Mouse (Mus musculus) adrenal gland, postnatal 25 days (tissue): ENCODE measurements around the gene Bcl7c. TPM values are rescaled to one million over a fixed set of nuclear protein-coding genes. Genes with fewer than 3 reads are reported as not detected.

Source experiments
- DNase-seq: peaks from one replicate; pipeline ENCODE4 v3.0.0; 2021; ENCODE audit warnings: mixed read lengths
- total RNA-seq: library from RNA; stranded (reverse); gene quantifications from 2 replicates; pipeline ENCODE4 v1.2.3, GENCODE M21; 2021

Bcl7c gene
- total RNA-seq, 1 experiment from 2014 or later: 114 TPM

- DNase-seq: no peak
Observed at GRCm38 (mm10) chr7:127685304-127686018, 23.3 kb downstream of the Bcl7c start.

- no peak for DNase-seq
Observed at GRCm38 (mm10) chr7:127681888-127682553, 26.7 kb downstream of the Bcl7c start.

- DNase-seq: no peak
Observed at GRCm38 (mm10) chr7:127680541-127680940, 28.2 kb downstream of the Bcl7c start.

- no peak for DNase-seq
Observed at GRCm38 (mm10) chr7:127678811-127679210, 29.9 kb downstream of the Bcl7c start.

- no peak for DNase-seq
Observed at GRCm38 (mm10) chr7:127677609-127678008, 31.1 kb downstream of the Bcl7c start.

GRCm38 (mm10) chr7:127677077-127677476, 31.7 kb downstream of the Bcl7c start:
- peak; percentile 65 for DNase-seq

- DNase-seq: no peak
Observed at GRCm38 (mm10) chr7:127675391-127675811, 33.3 kb downstream of the Bcl7c start.

- DNase-seq: peak; percentile 89
Observed at GRCm38 (mm10) chr7:127674977-127675376, 33.8 kb downstream of the Bcl7c start.

GRCm38 (mm10) chr7:127672776-127673175, 36.0 kb downstream of the Bcl7c start:
- DNase-seq: no peak

- no peak for DNase-seq
Observed at GRCm38 (mm10) chr7:127671880-127672774, 36.6 kb downstream of the Bcl7c start.

GRCm38 (mm10) chr7:127667171-127667570, 41.6 kb downstream of the Bcl7c start:
- no peak for DNase-seq

- DNase-seq: no peak
Observed at GRCm38 (mm10) chr7:127666679-127667078, 42.1 kb downstream of the Bcl7c start.

- DNase-seq: no peak
Observed at GRCm38 (mm10) chr7:127666066-127666654, 42.6 kb downstream of the Bcl7c start.

- DNase-seq: no peak
Observed at GRCm38 (mm10) chr7:127662926-127663325, 45.8 kb downstream of the Bcl7c start.

GRCm38 (mm10) chr7:127661833-127662232, 46.9 kb downstream of the Bcl7c start:
- no peak for DNase-seq

GRCm38 (mm10) chr7:127660882-127661281, 47.9 kb downstream of the Bcl7c start:
- DNase-seq: no peak

- peak; percentile 78 for DNase-seq
Observed at GRCm38 (mm10) chr7:127656946-127657345, 51.8 kb downstream of the Bcl7c start.

GRCm38 (mm10) chr7:127654318-127654717, 54.4 kb downstream of the Bcl7c start:
- DNase-seq: no peak

GRCm38 (mm10) chr7:127652050-127652449, 56.7 kb downstream of the Bcl7c start:
- no peak for DNase-seq

- DNase-seq: no peak
Observed at GRCm38 (mm10) chr7:127651624-127652023, 57.1 kb downstream of the Bcl7c start.

- DNase-seq: no peak
Observed at GRCm38 (mm10) chr7:127649206-127649605, 59.5 kb downstream of the Bcl7c start.

- DNase-seq: no peak
Observed at GRCm38 (mm10) chr7:127648516-127649201, 60.1 kb downstream of the Bcl7c start.
